ENCODE assay signal across 17 mouse cellular contexts in the genomic region with DNA sequence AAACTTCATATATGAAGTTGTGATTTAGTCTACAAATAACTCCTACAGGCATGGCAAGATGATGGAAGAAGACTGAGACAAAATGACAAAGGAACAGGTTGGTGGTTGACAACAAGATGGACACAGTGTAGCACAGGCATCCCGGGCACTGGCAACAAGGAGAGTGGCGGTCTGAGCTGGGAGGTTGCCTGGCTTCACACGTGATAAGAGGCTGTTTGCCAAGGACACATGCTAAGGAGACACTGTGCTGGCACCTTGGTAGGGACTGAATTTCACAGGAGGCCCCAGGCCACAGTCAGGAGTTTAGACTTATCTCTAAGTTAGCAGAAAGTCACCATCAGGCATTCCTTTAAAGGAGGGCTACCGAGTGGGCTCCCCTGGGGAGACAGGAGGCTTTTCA.
DNase-seq lines count a peak whose midpoint lies in the region; ATAC-seq lines count a peak whose summit lies in the region.
"Had no signal": no experiment of that assay in that cellular context is flagged by ENCODE, and none has a peak within 500 bp of the region (broad histone marks: within the 10 kb centered on the region; RNA-seq: fewer than 3 reads in every experiment).

No protein-coding gene starts in this region.

- peak; percentile 19 to 27 for DNase-seq in cerebellum, postnatal 36 days
- DNase-seq in cerebellum, adult 9-10 months = no peak
- peak; percentile 64 to 76 for DNase-seq in heart, postnatal 10 days
- DNase-seq in heart, postnatal 36 days = peak; percentile 33
- DNase-seq in lung, postnatal 25 days (ENCODE audit: low spot score) = no peak
- DNase-seq: cerebellum, adult 9-11 months; kidney, adult 8-10 months; kidney, postnatal 25 days; lung, postnatal 10 days; right cerebral cortex, adult 18-20 months; thymus, postnatal 14 days had no signal

- WGBS in heart, embryonic 11.5 days (ENCODE audit: insufficient replicate concordance) = 45% methylated on average over 4 of the region's 4 CpGs
- WGBS in limb, embryonic 12.5 days = 80% methylated on average over 4 of the region's 4 CpGs

- H3K9me3 ChIP-seq in heart, embryonic 11.5 days (replicated peaks; ENCODE audit: control insufficient read depth, low read length) = no peaks in the 10 kb centered on the region
- H3K9me3 ChIP-seq in limb, embryonic 12.5 days = no peaks in the 10 kb centered on the region
- H3K9me3 ChIP-seq: embryonic facial prominence, embryonic 10.5 days; forebrain, embryonic 13.5 days; heart, embryonic 13.5 days had no signal

- no peak overlapping the region for H3K4me2 ChIP-seq in heart, embryonic 11.5 days
- H3K4me2 ChIP-seq in limb, embryonic 12.5 days = no peak overlapping the region
- H3K4me2 ChIP-seq: forebrain, embryonic 13.5 days; heart, embryonic 13.5 days; hindbrain, embryonic 14.5 days had no signal

- H3K27ac ChIP-seq in heart, embryonic 11.5 days (ENCODE audit: low read depth, low read length) = no peak overlapping the region
- H3K27ac ChIP-seq in limb, embryonic 12.5 days = 0 out of 2 replicates have a peak overlapping the region, but pooled peaks have one; percentile 53
- H3K27ac ChIP-seq: embryonic facial prominence, embryonic 10.5 days; forebrain, embryonic 13.5 days; heart, embryonic 13.5 days; hindbrain, embryonic 14.5 days had no signal

- no peaks in the 10 kb centered on the region for H3K36me3 ChIP-seq in heart, embryonic 11.5 days (ENCODE audit: control insufficient read depth, insufficient read depth, low read length)
- H3K36me3 ChIP-seq in limb, embryonic 12.5 days = no peaks in the 10 kb centered on the region
- H3K36me3 ChIP-seq: embryonic facial prominence, embryonic 10.5 days; heart, embryonic 13.5 days had no signal

- no peaks in the 10 kb centered on the region for H3K27me3 ChIP-seq in heart, embryonic 11.5 days (ENCODE audit: control insufficient read depth, insufficient read depth, low read length)
- H3K27me3 ChIP-seq in limb, embryonic 12.5 days = no peaks in the 10 kb centered on the region
- H3K27me3 ChIP-seq: forebrain, embryonic 13.5 days; heart, embryonic 13.5 days had no signal

- H3K4me1 ChIP-seq in heart, embryonic 11.5 days (ENCODE audit: control insufficient read depth, insufficient read depth, low read length) = 0 out of 2 replicates have a peak, but pooled peaks cover 3% of the 10 kb centered on the region
- peaks cover 5% of the 10 kb centered on the region; the same call in 1 of the 2 replicates for H3K4me1 ChIP-seq in limb, embryonic 12.5 days (replicated peaks)
- H3K4me1 ChIP-seq: embryonic facial prominence, embryonic 10.5 days; forebrain, embryonic 13.5 days had no signal

- ATAC-seq in heart, embryonic 11.5 days (replicated peaks; ENCODE audit: insufficient number of reproducible peaks, low FRiP score, low TSS enrichment) = no peak
- no peak for ATAC-seq in limb, embryonic 12.5 days (ENCODE audit: insufficient number of reproducible peaks, insufficient read depth, low FRiP score, low TSS enrichment, low read depth)
- ATAC-seq: forebrain, embryonic 13.5 days had no signal

- no peak overlapping the region for H3K4me3 ChIP-seq in heart, embryonic 11.5 days (ENCODE audit: low read depth, low read length)
- no peak overlapping the region for H3K4me3 ChIP-seq in limb, embryonic 12.5 days (replicated peaks)
- H3K4me3 ChIP-seq: embryonic facial prominence, embryonic 10.5 days; forebrain, embryonic 13.5 days; heart, embryonic 13.5 days had no signal

- no peak overlapping the region for H3K9ac ChIP-seq in heart, embryonic 11.5 days (ENCODE audit: low read depth, low read length)
- H3K9ac ChIP-seq in limb, embryonic 12.5 days (replicated peaks) = no peak overlapping the region
- H3K9ac ChIP-seq: forebrain, embryonic 13.5 days; heart, embryonic 13.5 days; hindbrain, embryonic 14.5 days had no signal

- intact Hi-C loops in heart, postnatal 10 days (cut with DNase I) = no loop called here
- intact Hi-C loops in heart, postnatal 36 days (cut with DNase I) = no loop called here

Comparison
In these comparisons a context has a peak if more than half of its experiments do, and no peak if none do; other contexts are left out.
1. DNase-seq: peak in cerebellum, postnatal 36 days (2 of 2), heart, postnatal 10 days (2 of 2) and heart, postnatal 36 days (2 of 2); none in cerebellum, adult 9-10 months (single experiment) and lung, postnatal 25 days (single experiment).